Mouse (Mus musculus): Measurements from ENCODE around the gene R3hdm2. TPM values are rescaled to one million over a fixed set of nuclear protein-coding genes. Genes with fewer than 3 reads are reported as not detected.
A peak's percentile ranks its signal among the peaks of the same experiment; 100 is the strongest.

Gene R3hdm2
- polyA plus RNA-seq, 1 experiment from 2014 or later: 40.7 TPM

DNA sequence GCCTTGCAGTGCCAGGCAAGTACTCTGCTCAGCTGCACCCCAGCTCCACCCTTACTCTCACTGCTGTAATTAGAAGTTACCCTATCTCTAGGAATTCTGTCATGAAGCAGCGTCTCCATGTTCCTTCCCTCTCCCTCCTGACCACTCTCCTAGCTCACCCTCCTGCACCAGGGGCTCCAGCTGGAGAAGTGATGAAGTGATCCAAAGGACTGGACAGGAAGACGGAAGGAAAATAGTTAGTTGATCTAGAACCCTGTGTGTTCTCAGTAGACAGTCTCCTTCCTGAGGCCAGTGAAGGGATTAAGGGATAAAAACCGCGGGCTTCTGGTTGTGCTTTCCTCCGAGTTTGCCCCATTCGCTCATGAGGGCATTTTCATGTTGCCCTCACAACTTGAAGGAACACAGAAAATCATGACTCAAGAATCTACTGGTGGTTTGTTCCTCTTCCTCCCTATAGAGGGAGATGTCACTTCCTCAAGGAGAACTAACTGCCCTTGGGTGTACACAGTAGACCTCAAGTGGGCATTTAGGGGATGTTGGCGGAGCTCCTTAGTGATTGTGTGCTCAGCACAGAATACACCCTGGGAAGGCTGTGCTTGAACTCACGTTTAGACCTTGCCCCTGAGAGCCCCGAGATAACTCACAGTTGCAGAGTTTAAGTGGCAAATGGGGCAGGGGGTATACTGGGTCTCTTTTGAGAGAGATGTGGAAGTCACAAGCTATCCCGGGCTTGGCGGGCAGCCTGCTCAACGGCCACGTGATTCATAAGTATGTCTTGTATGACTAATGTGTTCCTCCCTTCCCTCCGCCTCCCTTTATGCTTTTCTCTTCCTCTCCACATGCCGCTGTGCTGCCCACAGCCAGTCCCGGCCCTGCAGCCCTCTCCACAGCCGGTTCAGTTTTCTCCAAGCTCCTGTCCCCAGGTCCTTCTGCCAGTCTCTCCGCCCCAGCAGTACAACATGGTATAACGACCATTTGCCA, 101.0 kb downstream of the R3hdm2 start:
- ATAC-seq (ENCODE audit: low FRiP score, low read depth): no peak
- H3K9ac ChIP-seq (replicated peaks): no peak overlapping the region
- no peak overlapping the region for H3K27ac ChIP-seq (replicated peaks)
- H3K36me3 ChIP-seq: peaks cover 64% of the 10 kb centered on the region
- 90% methylated on average over 19 of the region's 19 CpGs for WGBS
- no peak overlapping the region for H3K4me2 ChIP-seq (replicated peaks)
- H3K9me3 ChIP-seq: no peaks in the 10 kb centered on the region
- H3K4me3 ChIP-seq: no peak overlapping the region
- H3K27me3 ChIP-seq: no peaks in the 10 kb centered on the region
- no peaks in the 10 kb centered on the region for H3K4me1 ChIP-seq

DNA sequence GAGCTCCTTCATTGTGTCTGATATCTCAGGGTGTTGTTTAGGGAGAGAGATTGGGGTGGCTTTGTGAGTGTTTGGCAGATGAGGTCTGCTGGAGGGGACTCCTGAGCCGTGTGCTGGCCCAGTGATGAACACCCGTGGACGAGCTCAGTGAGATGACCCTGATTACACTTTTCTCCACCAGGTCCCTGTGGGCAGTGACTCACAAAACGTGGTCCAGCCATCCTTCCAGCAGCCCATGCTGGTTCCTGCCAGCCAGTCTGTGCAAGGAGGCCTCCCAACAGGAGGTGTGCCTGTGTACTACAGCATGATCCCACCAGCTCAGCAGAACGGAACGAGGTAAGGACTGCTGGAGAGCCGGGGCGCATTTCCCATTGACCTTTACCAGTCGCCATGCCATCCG, 105.1 kb downstream of the R3hdm2 start:
- Histone ChIP-seq H3K27ac (replicated peaks) (no peak overlapping the region), H3K9me3 (no peaks in the 10 kb centered on the region), H3K27me3 (no peaks in the 10 kb centered on the region), H3K4me2 (replicated peaks) (no peak overlapping the region), H3K36me3 (peaks cover 79% of the 10 kb centered on the region), H3K4me1 (no peaks in the 10 kb centered on the region), H3K4me3 (no peak overlapping the region), H3K9ac (replicated peaks) (no peak overlapping the region)
- no peak for ATAC-seq (ENCODE audit: low FRiP score, low read depth)
- 91% methylated on average over 10 of the region's 10 CpGs for WGBS

DNA sequence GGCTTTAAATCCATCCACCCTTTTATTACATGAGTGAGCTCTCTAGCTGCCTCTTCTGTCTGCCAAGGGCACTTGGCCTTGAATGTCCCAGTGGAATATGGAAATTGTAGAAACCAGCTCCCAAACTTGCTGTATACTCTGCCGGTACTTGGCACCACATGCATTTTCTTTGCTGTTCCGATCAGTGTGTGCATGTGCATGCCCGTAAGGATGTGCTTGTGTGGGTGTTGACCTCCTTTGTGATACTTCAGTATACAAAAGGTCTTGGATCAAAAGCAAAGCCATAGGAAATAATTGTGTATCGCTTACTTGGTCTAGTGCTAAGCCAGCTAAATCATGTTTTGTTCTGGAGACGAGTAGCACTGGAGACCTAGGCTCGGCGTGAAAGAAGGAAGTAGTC, 108.7 kb downstream of the R3hdm2 start:
- 90% methylated on average over 7 of the region's 7 CpGs for WGBS
- Histone ChIP-seq H3K9me3 (no peaks in the 10 kb centered on the region), H3K27me3 (no peaks in the 10 kb centered on the region), H3K36me3 (peaks cover 80% of the 10 kb centered on the region), H3K4me1 (no peaks in the 10 kb centered on the region), H3K4me2 (replicated peaks) (no peak overlapping the region), H3K9ac (replicated peaks) (no peak overlapping the region), H3K4me3 (no peak overlapping the region), H3K27ac (replicated peaks) (no peak overlapping the region)
- no peak for ATAC-seq (ENCODE audit: low FRiP score, low read depth)

DNA sequence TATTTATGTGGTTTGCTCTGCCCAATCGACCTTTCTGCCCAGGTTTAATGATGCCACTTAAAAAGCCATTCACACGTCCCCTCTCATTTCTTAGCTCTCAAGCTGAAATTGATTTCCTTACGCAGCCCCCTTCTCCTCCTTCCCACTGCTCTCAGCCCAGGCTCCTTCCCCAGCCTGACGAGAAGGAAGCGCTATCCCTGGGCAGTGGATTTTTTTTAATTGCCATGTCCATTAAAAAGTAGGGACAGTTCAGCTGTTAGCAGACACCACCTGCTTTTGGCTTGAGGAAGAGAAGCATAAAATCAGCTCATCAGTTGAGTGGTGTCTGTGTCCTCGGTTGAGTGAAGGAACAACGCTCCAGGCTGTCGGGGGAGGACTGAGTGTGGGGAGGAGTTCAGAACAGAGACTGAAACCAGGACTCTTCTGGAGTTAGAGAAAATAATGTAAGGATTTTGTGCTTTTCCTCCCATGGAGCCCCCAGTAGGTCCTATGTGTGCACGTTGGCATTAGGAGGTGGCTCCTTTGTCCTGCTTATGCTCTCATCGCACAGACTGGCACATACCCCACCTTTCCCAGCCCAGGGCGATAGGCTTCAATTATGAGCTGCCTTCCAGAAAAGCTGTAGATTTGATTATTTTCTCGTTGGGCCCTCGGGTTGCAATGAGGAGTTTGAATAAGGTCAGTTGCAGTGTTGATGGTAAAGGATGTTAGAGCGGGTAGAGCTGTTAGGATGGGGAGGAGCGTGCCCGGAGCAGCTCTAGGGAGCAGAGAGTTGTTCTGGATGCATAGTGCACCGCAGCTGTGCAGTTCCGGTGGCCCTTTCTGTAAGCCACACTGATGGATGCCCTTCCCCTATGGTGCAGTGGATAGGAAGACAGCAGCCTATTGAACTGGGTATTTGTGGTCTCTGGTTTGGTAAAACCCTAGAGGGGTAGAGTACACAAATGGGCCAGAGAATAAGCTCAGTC, 110.3 kb downstream of the R3hdm2 start:
- Histone ChIP-seq H3K36me3 (peaks cover 80% of the 10 kb centered on the region), H3K9me3 (no peaks in the 10 kb centered on the region), H3K4me3 (no peak overlapping the region), H3K9ac (replicated peaks) (no peak overlapping the region), H3K4me2 (replicated peaks) (no peak overlapping the region), H3K4me1 (no peaks in the 10 kb centered on the region), H3K27ac (replicated peaks) (0 out of 2 replicates have a peak overlapping the region, but pooled peaks have one; percentile 20), H3K27me3 (no peaks in the 10 kb centered on the region)
- 85% methylated on average over 18 of the region's 18 CpGs for WGBS
- ATAC-seq (ENCODE audit: low FRiP score, low read depth): no peak

DNA sequence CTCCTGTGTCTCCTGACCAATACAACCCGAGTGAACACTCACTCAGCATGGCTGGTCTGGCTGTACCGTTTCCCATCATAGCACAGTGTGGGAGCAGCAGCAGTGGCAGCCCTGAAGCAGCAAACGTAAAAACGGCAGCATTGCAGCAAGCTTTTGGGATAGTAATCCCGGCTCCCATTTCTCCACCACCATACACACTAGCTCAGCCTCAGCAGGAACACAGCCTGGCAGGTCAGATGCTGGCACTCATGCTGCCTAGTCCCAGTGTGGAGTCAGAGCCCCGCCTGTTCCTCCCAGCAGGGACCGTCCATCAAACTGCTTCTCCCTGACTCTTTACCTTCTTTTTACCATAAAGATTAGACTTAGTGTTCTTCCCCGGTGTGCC, 111.0 kb downstream of the R3hdm2 start:
- no peaks in the 10 kb centered on the region for H3K27me3 ChIP-seq
- no peak overlapping the region for H3K9ac ChIP-seq (replicated peaks)
- H3K9me3 ChIP-seq: no peaks in the 10 kb centered on the region
- no peaks in the 10 kb centered on the region for H3K4me1 ChIP-seq
- 0 out of 2 replicates have a peak overlapping the region, but pooled peaks have one; percentile 20 for H3K27ac ChIP-seq (replicated peaks)
- no peak overlapping the region for H3K4me2 ChIP-seq (replicated peaks)
- H3K4me3 ChIP-seq: no peak overlapping the region
- ATAC-seq (ENCODE audit: low FRiP score, low read depth): no peak
- peaks cover 82% of the 10 kb centered on the region for H3K36me3 ChIP-seq
- 69% methylated on average over 8 of the region's 8 CpGs for WGBS

DNA sequence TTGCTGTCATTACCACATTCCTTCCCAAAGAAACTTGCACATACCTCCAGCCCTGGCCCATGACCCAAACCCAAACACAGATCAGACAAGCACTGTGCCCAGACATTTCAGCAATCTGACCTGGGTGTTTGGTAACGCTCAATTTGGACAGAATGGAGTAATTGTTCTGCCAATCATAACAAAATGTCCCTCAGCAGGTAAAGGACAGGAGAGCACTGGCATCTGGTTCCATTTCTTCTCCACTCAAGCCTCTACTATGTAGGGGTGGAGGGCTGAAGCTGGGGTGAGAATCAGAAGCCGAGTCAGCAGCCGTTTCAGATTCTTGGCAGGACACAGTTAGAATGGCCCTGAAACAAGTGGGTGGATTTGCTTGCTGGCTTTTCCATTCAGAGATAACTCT, 112.0 kb downstream of the R3hdm2 start:
- Histone ChIP-seq H3K4me1 (no peaks in the 10 kb centered on the region), H3K9ac (replicated peaks) (no peak overlapping the region), H3K4me3 (no peak overlapping the region), H3K27me3 (no peaks in the 10 kb centered on the region), H3K4me2 (replicated peaks) (no peak overlapping the region), H3K27ac (replicated peaks) (no peak overlapping the region), H3K36me3 (peaks cover 83% of the 10 kb centered on the region), H3K9me3 (no peaks in the 10 kb centered on the region)
- ATAC-seq (ENCODE audit: low FRiP score, low read depth): no peak
- 93% methylated on average over 3 of the region's 3 CpGs for WGBS

DNA sequence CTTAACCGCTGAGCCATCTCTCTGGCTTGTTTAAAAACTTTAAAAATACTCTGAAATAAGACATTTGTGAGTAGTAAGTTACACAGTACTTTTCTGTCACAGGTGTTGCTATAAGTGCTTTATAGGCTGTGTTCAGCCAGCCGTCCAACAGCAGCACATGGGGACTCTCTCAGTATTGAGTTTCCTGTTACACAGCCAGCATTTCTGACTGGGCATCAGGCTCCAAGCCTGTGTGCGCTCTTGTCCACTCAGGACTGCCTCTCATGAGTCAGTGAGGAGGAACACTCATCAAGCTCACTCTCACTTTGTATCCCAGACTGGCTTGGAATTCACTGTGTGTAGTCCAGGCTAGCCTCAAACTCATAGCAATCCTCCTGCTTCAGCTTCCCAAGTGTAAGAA, 116.0 kb downstream of the R3hdm2 start:
- Histone ChIP-seq H3K9ac (replicated peaks) (no peak overlapping the region), H3K36me3 (peaks cover 84% of the 10 kb centered on the region), H3K27me3 (no peaks in the 10 kb centered on the region), H3K9me3 (no peaks in the 10 kb centered on the region), H3K4me2 (replicated peaks) (no peak overlapping the region), H3K4me1 (no peaks in the 10 kb centered on the region), H3K4me3 (no peak overlapping the region), H3K27ac (replicated peaks) (no peak overlapping the region)
- ATAC-seq (ENCODE audit: low FRiP score, low read depth): no peak
- WGBS: 95% methylated on average over 3 of the region's 3 CpGs

DNA sequence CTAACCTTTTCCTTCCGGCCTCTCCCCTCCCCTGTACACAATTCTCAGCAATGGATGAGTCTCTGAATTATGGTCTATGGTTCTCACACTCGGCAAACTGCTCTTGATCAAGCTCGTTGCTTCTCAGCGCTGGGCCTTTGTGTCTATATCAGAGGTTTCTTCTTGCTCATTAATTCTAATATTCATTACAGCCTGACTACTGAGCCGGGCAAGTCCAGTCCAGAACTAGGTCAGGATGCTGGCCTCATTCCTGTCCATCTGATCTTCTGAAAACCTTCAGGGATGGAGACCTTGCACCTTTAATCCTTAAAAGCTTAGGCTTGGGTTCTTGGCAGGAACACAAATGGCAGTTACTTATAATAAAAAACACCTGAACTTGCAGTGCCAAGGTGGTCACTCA, 119.4 kb downstream of the R3hdm2 start:
- 87% methylated on average over 5 of the region's 5 CpGs for WGBS
- Histone ChIP-seq H3K9me3 (no peaks in the 10 kb centered on the region), H3K9ac (replicated peaks) (no peak overlapping the region), H3K27ac (replicated peaks) (no peak overlapping the region), H3K36me3 (peaks cover 51% of the 10 kb centered on the region), H3K27me3 (no peaks in the 10 kb centered on the region), H3K4me2 (replicated peaks) (no peak overlapping the region), H3K4me1 (no peaks in the 10 kb centered on the region), H3K4me3 (no peak overlapping the region)
- ATAC-seq (ENCODE audit: low FRiP score, low read depth): no peak

DNA sequence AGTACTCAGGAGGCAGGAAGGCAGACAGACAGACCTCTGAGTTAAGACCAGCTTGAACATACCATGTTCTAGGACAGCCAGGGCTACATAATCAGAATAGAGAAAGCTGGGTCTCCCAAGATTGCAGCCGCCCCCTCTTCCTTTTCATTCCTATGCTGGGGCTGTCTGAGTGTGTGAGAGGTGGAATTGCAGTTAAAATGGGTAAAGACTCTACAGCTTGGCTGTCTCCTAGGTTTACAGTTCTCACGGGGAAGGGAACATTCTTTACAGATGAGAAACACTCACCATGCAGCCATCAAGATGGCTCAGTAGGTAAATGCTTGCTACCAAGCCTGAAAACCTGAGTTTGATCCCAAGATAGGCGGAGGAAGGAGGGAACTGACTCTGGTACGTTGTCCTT, 119.9 kb downstream of the R3hdm2 start:
- no peak overlapping the region for H3K27ac ChIP-seq (replicated peaks)
- no peak overlapping the region for H3K4me3 ChIP-seq
- no peak for ATAC-seq (ENCODE audit: low FRiP score, low read depth)
- H3K4me1 ChIP-seq: no peaks in the 10 kb centered on the region
- H3K9ac ChIP-seq (replicated peaks): no peak overlapping the region
- no peaks in the 10 kb centered on the region for H3K27me3 ChIP-seq
- WGBS: 87% methylated on average over 4 of the region's 4 CpGs
- no peaks in the 10 kb centered on the region for H3K9me3 ChIP-seq
- H3K36me3 ChIP-seq: peaks cover 45% of the 10 kb centered on the region
- H3K4me2 ChIP-seq (replicated peaks): no peak overlapping the region

DNA sequence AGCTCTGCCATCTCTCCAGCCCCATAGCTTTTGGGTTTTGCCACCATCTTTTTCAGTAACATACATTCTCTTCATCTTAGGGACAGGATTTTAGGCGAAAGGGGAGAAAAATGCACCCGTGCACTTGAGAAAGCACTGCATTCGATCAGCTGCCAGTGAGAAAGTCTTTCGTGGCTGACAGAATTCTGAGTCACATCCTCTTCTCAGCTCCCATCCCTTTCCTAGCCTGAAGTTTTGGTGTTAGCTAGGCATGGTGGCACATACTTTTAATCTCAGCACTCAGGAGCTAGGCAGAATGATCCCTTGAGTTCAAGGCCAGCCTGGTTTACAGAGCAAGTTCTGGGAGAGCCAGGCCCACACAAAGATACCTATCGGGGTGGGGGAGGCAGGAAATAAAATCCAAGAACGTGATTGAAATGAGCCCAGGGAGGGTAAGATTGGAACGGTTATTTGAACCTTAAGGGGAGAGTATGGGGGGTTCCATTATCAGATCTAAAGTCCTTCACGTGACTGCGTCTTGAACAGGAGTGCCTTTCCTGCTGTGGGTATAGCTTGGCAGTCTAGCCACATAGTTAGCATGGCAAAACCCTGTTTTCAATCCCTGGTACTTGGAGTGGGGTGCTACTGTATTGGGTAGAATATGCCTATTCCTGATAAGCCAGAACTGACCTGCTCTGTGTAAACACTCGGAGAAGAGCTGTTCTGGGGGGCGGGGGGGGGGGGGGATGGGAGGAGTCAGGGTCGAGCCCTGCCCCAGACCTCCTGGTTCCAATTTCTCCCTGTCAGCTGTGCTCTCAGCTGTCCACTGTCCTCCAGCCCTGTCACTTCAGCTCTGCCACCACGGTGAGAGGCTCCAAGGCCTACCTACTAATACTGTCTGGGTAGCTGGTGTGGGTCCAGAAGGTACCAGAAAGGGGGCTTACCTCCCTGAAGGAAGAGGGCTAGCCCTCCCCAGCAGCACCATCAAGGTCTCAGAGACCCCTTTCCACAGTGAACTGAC, 121.1 kb downstream of the R3hdm2 start, which contains the start of gene Stac3:
Stac3 (plus strand) TSS at position 793 of the 1,000 bp plus-strand sequence.
- ATAC-seq (ENCODE audit: low FRiP score, low read depth): no peak
- Histone ChIP-seq H3K4me3 (no peak within 1 kb of the TSS), H3K27ac (replicated peaks) (no peak within 1 kb of the TSS), H3K9me3 (no peaks in the 10 kb centered on the region), H3K36me3 (peaks cover 35% of the 10 kb centered on the region), H3K4me2 (replicated peaks) (no peak within 1 kb of the TSS), H3K4me1 (no peaks in the 10 kb centered on the region), H3K9ac (replicated peaks) (no peak within 1 kb of the TSS), H3K27me3 (no peaks in the 10 kb centered on the region)
- 81% methylated on average over 13 of the region's 13 CpGs for WGBS

DNA sequence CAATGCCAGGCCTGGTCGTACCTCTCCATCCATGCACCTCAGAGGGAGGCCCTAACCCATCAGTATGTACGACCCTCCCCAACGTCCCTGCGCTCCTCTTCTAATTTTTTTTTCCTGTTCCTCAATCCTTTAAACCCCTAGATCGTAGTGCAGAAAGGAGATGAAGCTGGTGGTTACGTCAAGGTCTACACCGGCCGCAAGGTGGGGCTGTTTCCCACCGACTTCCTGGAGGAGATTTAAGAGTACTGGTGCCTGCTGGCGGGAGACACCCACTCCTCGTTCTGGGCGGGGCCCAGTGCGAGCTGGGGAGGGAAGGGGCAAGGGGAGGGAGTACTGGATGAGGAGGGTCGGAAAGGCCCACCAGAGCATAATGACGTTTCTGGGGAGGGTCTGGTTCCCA, 128.1 kb downstream of the R3hdm2 start:
- no peaks in the 10 kb centered on the region for H3K9me3 ChIP-seq
- no peaks in the 10 kb centered on the region for H3K36me3 ChIP-seq
- H3K4me1 ChIP-seq: peaks cover 55% of the 10 kb centered on the region
- 0 out of 2 replicates have a peak overlapping the region, but pooled peaks have one; percentile 95 for H3K27ac ChIP-seq (replicated peaks)
- no peak overlapping the region for H3K4me3 ChIP-seq
- H3K4me2 ChIP-seq (replicated peaks): peak overlapping the region; percentile 88
- no peak for ATAC-seq (ENCODE audit: low FRiP score, low read depth)
- H3K9ac ChIP-seq (replicated peaks): no peak overlapping the region; the same call in 1 of the 2 replicates
- H3K27me3 ChIP-seq: peaks cover 59% of the 10 kb centered on the region
- 2% methylated on average over 15 of the region's 15 CpGs for WGBS
